Mouse (Mus musculus) frontal cortex, postnatal 36 days (tissue): Measurements from ENCODE around the gene Rpl21.

Source experiments
- DNase-seq, 2 experiments: peaks; one replicate each; pipeline ENCODE4 v3.0.0; 2022; ENCODE audit warnings: low spot score in 2 of 2

The Rpl21 gene

GRCm38 (mm10) chr5:146833673-146834201, 1.0 kb downstream of the Rpl21 start:
- no peak for DNase-seq

- no peak for DNase-seq
Observed at GRCm38 (mm10) chr5:146834959-146835358, 2.3 kb downstream of the Rpl21 start.

- DNase-seq: no peak
Observed at GRCm38 (mm10) chr5:146837967-146838720, 5.5 kb downstream of the Rpl21 start.

- DNase-seq: no peak
Observed at GRCm38 (mm10) chr5:146838836-146839648, 6.4 kb downstream of the Rpl21 start.

GRCm38 (mm10) chr5:146839760-146840159, 7.1 kb downstream of the Rpl21 start:
- no peak for DNase-seq

GRCm38 (mm10) chr5:146840422-146840821, 7.7 kb downstream of the Rpl21 start:
- no peak for DNase-seq

- DNase-seq: no peak
Observed at GRCm38 (mm10) chr5:146841301-146841700, 8.6 kb downstream of the Rpl21 start.

- DNase-seq: no peak
Observed at GRCm38 (mm10) chr5:146841996-146842395, 9.3 kb downstream of the Rpl21 start.

- DNase-seq: no peak
Observed at GRCm38 (mm10) chr5:146844301-146844941, 11.7 kb downstream of the Rpl21 start.

- DNase-seq: peak; percentile 83
Observed at GRCm38 (mm10) chr5:146844945-146845365, 12.3 kb downstream of the Rpl21 start, which contains the start of gene Rasl11a. TSS of gene Rasl11a (plus strand) at chr5:146845071.

- DNase-seq: no peak
Observed at GRCm38 (mm10) chr5:146846489-146846888, 13.8 kb downstream of the Rpl21 start.

GRCm38 (mm10) chr5:146848936-146849582, 16.4 kb downstream of the Rpl21 start:
- DNase-seq: no peak

- no peak for DNase-seq
Observed at GRCm38 (mm10) chr5:146856106-146856505, 23.4 kb downstream of the Rpl21 start.

GRCm38 (mm10) chr5:146857620-146858019, 24.9 kb downstream of the Rpl21 start:
- DNase-seq: no peak

- no peak for DNase-seq
Observed at GRCm38 (mm10) chr5:146858772-146859171, 26.1 kb downstream of the Rpl21 start.

GRCm38 (mm10) chr5:146859246-146859645, 26.6 kb downstream of the Rpl21 start:
- no peak for DNase-seq

- DNase-seq: no peak
Observed at GRCm38 (mm10) chr5:146860222-146860998, 27.7 kb downstream of the Rpl21 start.

GRCm38 (mm10) chr5:146861588-146861987, 28.9 kb downstream of the Rpl21 start:
- DNase-seq: peak; percentile 71 to 85

- DNase-seq: no peak
Observed at GRCm38 (mm10) chr5:146865511-146865910, 32.8 kb downstream of the Rpl21 start.

- DNase-seq: no peak
Observed at GRCm38 (mm10) chr5:146866277-146866676, 33.6 kb downstream of the Rpl21 start.
